Mouse (Mus musculus) right cerebral cortex, postnatal 10 days (tissue): ENCODE measurements at regions not wholly inside any gene's neighbourhood (a gene's known extent, or its start where the extent isn't known, plus 50 kb on each side); places are given as distances from the start of the nearest gene placed in this dataset.
A peak's percentile ranks its signal among the peaks of the same experiment; 100 is the strongest.
"Not testable (repeated sequence)": the region's sequence is repeated elsewhere in the genome, so short reads cannot be mapped to it uniquely, and the experiment has no call there.

ENCODE experiments used
- DNase-seq, 2 experiments: peaks; one replicate each; pipeline ENCODE4 v3.0.0; 2021; ENCODE audit warnings: low spot score in 2 of 2

- no peak for DNase-seq
Measured at GRCm38 (mm10) chr3:111194541-111194940, 943.7 kb upstream of the Prmt6 start.

GRCm38 (mm10) chr3:111166698-111167097, 915.9 kb upstream of the Prmt6 start:
- no peak for DNase-seq

GRCm38 (mm10) chr3:111141196-111141595, 890.4 kb upstream of the Prmt6 start:
- DNase-seq: not testable (repeated sequence)

GRCm38 (mm10) chr3:111108982-111109381, 858.2 kb upstream of the Prmt6 start:
- DNase-seq: no peak

DNA sequence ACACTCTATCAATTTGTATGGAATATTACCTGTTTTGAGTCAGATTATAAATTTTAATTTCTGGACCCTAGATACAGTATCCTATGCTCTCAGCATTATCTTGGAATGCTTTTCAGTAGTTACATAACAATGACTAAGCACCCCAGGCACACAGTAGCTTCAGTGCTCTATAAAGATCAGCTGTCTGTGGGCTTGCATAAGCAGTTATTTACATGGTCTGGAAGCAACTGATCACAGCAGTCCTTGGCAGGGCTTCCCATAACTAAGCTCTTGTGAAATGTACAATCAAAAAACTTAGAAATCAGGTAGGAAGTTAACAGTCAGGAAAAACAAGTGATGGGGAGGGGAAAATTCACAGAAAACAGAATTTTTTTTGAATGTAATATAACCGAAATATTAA, 851.8 kb upstream of the Prmt6 start:
- no peak for DNase-seq

DNA sequence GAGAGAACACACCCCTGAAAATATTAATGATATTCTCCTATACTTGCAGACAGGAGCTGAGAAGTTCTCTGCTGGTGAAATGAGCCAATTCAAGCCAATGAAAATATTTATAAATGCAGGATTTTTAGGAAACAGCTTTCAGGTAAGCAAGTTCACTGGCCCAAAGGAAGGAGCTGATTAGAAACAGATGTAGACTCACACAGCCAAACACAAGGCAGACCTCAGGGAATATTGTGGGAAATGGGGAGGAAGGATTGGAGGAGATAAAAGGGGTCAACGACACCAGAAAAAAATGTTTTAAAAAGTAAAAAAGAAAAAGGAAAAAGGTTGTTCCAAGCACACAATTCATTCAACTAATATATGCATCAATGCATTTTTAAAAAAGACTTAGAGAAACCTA, 823.5 kb upstream of the Prmt6 start:
- DNase-seq: no peak

DNA sequence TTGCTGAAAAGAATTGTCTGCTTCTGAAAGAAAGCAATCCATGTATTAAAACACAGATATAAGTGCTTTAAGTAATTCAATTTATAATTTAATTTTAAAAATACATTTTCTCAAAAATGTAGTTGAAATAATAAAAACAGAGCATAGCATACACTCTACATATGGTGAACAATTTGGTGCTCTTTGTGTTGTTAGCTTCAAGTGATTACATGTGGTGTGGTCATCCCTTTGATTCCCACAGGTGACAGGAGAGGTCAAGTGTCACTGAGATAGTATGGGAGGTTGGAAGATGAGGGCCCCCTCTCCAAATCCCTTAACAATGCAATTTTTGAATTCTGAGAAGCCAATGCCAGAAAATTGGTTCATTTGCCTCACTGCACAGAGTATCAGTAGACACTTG, 819.5 kb upstream of the Prmt6 start:
- no peak for DNase-seq

GRCm38 (mm10) chr3:111069843-111070242, 819.0 kb upstream of the Prmt6 start:
- peak; percentile 19 to 26 for DNase-seq

GRCm38 (mm10) chr3:111069156-111069555, 818.4 kb upstream of the Prmt6 start:
- peak; percentile 79 to 82 for DNase-seq

DNA sequence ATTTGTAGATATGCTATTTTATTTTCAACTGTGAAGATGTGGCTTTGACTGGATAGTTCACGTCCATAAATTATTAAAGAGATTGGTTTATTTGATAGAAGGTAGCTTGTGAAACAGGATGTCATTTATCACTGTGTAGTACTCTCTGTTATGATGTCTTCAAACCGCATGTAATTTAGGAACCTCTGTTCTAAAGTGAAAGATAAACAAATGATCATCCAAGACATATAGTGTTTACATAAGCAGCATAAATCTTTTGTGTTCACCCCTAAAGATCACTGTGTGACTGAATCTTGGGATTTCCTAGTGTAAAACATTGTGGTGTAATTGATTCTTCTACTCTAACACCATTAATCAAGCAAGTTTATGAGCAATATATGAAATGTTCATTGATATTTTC, 798.8 kb upstream of the Prmt6 start:
- no peak for DNase-seq
